Mouse (Mus musculus) forebrain, embryonic 13.5 days (tissue): Measurements from ENCODE around the gene Mical2. TPM values are rescaled to one million over a fixed set of nuclear protein-coding genes. Genes with fewer than 3 reads are reported as not detected.

ENCODE experiments used
- ATAC-seq: fragments of 200-750 bp; cut with Nextera tagmentation; 2 replicates; pipeline ENCODE4 v1.8.0; 2017
- H3K27ac ChIP-seq: fragments of 300-500 bp; sonication (generic); 2 replicates; pipeline ENCODE4 v1.5.1; 2015; ENCODE audit warnings: inconsistent platforms, mild to moderate bottlenecking, moderate library complexity
- H3K27me3 ChIP-seq: fragments of 300-500 bp; sonication (generic); 2 replicates; pipeline ENCODE4 v1.6.1; 2015; ENCODE audit warnings: mild to moderate bottlenecking, inconsistent platforms
- H3K36me3 ChIP-seq: fragments of 300-500 bp; sonication (generic); 2 replicates; pipeline ENCODE4 v1.6.1; 2015; ENCODE audit warnings: mild to moderate bottlenecking, inconsistent platforms; ENCODE audit not compliant: poor library complexity, severe bottlenecking
- H3K4me1 ChIP-seq: fragments of 300-500 bp; sonication (generic); 2 replicates; pipeline ENCODE4 v1.6.1; 2015; ENCODE audit warnings: inconsistent platforms
- H3K4me2 ChIP-seq: fragments of 300-500 bp; sonication (generic); 2 replicates; pipeline ENCODE4 v1.6.1; 2015; ENCODE audit warnings: inconsistent platforms, mild to moderate bottlenecking, moderate library complexity
- H3K4me3 ChIP-seq: fragments of 300-500 bp; sonication (generic); 2 replicates; pipeline ENCODE4 v1.5.1; 2015; ENCODE audit warnings: mild to moderate bottlenecking, inconsistent platforms
- H3K9ac ChIP-seq: fragments of 300-500 bp; sonication (generic); 2 replicates; pipeline ENCODE4 v1.6.1; 2015; ENCODE audit warnings: mild to moderate bottlenecking, inconsistent platforms
- H3K9me3 ChIP-seq: fragments of 300-500 bp; sonication (generic); replicated peaks from 2 replicates; pipeline ENCODE4 v1.6.1; 2016; ENCODE audit warnings: inconsistent platforms
- WGBS: fragments of 180-500 bp; shearing (Covaris S2); methylation state at CpG from one replicate; pipeline ENCODE4 v1.1.7; 2015; 5-methylcytosine and 5-hydroxymethylcytosine counted together
- polyA plus RNA-seq: library from polyadenylated mRNA; unstranded; fragments of >200 nt; fragmentation: Nextera tagmentation; extraction: Ambion mirVana; gene quantifications from 2 replicates; pipeline ENCODE4 v1.2.1, GENCODE M21; 2015

The Mical2 gene
- polyA plus RNA-seq, 1 experiment from 2014 or later, result 1.1 TPM

- Histone ChIP-seq H3K4me2 (no peak overlapping the region), H3K4me3 (no peak overlapping the region), H3K27ac (no peak overlapping the region), H3K4me1 (peaks cover 22% of the 10 kb centered on the region), H3K36me3 (peaks cover 5% of the 10 kb centered on the region; the same call in 1 of the 2 replicates), H3K27me3 (no peaks in the 10 kb centered on the region; the same call in 1 of the 2 replicates), H3K9ac (no peak overlapping the region), H3K9me3 (0 out of 2 replicates have a peak, but pooled peaks cover 6% of the 10 kb centered on the region)
- 91% methylated on average over 3 of the region's 3 CpGs for WGBS
- ATAC-seq, result no peak
Observed at GRCm38 (mm10) chr7:112439846-112440245, 214.2 kb downstream of the Mical2 start.

GRCm38 (mm10) chr7:112444152-112444984 lies 218.7 kb downstream of the Mical2 start:
- H3K27ac ChIP-seq, result peak overlapping the region; percentile 31; the same call in 1 of the 2 replicates
- H3K4me1 ChIP-seq, result peaks cover 29% of the 10 kb centered on the region
- H3K4me2 ChIP-seq, result peak overlapping the region; percentile 22
- no peaks in the 10 kb centered on the region for H3K36me3 ChIP-seq
- peak; percentile 94 for ATAC-seq
- no peaks in the 10 kb centered on the region; the same call in 1 of the 2 replicates for H3K27me3 ChIP-seq
- 27% methylated on average over 12 of the region's 12 CpGs for WGBS
- no peaks in the 10 kb centered on the region for H3K9me3 ChIP-seq
- no peak overlapping the region for H3K9ac ChIP-seq
- no peak overlapping the region for H3K4me3 ChIP-seq

- H3K27ac ChIP-seq, result peak overlapping the region; percentile 31; the same call in 1 of the 2 replicates
- 41% methylated on average over 9 of the region's 9 CpGs for WGBS
- ATAC-seq, result peak; percentile 49
Observed at GRCm38 (mm10) chr7:112444985-112445367, 219.3 kb downstream of the Mical2 start.

GRCm38 (mm10) chr7:112446498-112446897 lies 220.8 kb downstream of the Mical2 start:
- WGBS, result 89% methylated on average over 4 of the region's 4 CpGs
- no peak for ATAC-seq
- H3K36me3 ChIP-seq, result no peaks in the 10 kb centered on the region
- H3K9ac ChIP-seq, result no peak overlapping the region
- H3K4me1 ChIP-seq, result peaks cover 26% of the 10 kb centered on the region
- H3K27me3 ChIP-seq, result no peaks in the 10 kb centered on the region; the same call in 1 of the 2 replicates
- H3K4me3 ChIP-seq, result no peak overlapping the region
- no peaks in the 10 kb centered on the region for H3K9me3 ChIP-seq
- no peak overlapping the region for H3K4me2 ChIP-seq
- H3K27ac ChIP-seq, result no peak overlapping the region

More at GRCm38 (mm10) chr7:112444985-112445367, 219.3 kb downstream of the Mical2 start:
- no peaks in the 10 kb centered on the region for H3K36me3 ChIP-seq
- H3K27me3 ChIP-seq, result no peaks in the 10 kb centered on the region; the same call in 1 of the 2 replicates
- peaks cover 29% of the 10 kb centered on the region for H3K4me1 ChIP-seq
- no peak overlapping the region for H3K4me3 ChIP-seq
- no peak overlapping the region for H3K9ac ChIP-seq
- no peaks in the 10 kb centered on the region for H3K9me3 ChIP-seq
- peak overlapping the region; percentile 22 for H3K4me2 ChIP-seq

GRCm38 (mm10) chr7:112449954-112450700 lies 224.5 kb downstream of the Mical2 start:
- no peaks in the 10 kb centered on the region for H3K9me3 ChIP-seq
- H3K4me3 ChIP-seq, result no peak overlapping the region
- no peak overlapping the region for H3K4me2 ChIP-seq
- ATAC-seq, result no peak
- H3K27ac ChIP-seq, result no peak overlapping the region
- no peaks in the 10 kb centered on the region for H3K36me3 ChIP-seq
- 87% methylated on average over 8 of the region's 8 CpGs for WGBS
- peaks cover 20% of the 10 kb centered on the region for H3K4me1 ChIP-seq
- H3K9ac ChIP-seq, result no peak overlapping the region
- H3K27me3 ChIP-seq, result 0 out of 2 replicates have a peak, but pooled peaks cover 4% of the 10 kb centered on the region

GRCm38 (mm10) chr7:112452471-112452870 lies 226.8 kb downstream of the Mical2 start:
- Histone ChIP-seq H3K4me3 (no peak overlapping the region), H3K4me1 (peaks cover 15% of the 10 kb centered on the region), H3K4me2 (no peak overlapping the region), H3K9me3 (no peaks in the 10 kb centered on the region), H3K36me3 (no peaks in the 10 kb centered on the region), H3K27ac (no peak overlapping the region), H3K27me3 (0 out of 2 replicates have a peak, but pooled peaks cover 4% of the 10 kb centered on the region), H3K9ac (no peak overlapping the region)
- 54% methylated on average over 5 of the region's 5 CpGs for WGBS
- ATAC-seq, result no peak

GRCm38 (mm10) chr7:112453805-112454214 lies 228.2 kb downstream of the Mical2 start:
- peaks cover 21% of the 10 kb centered on the region for H3K4me1 ChIP-seq
- H3K36me3 ChIP-seq, result no peaks in the 10 kb centered on the region
- H3K9ac ChIP-seq, result no peak overlapping the region; the same call in 1 of the 2 replicates
- no peak overlapping the region for H3K27ac ChIP-seq
- H3K4me2 ChIP-seq, result no peak overlapping the region
- 0 out of 2 replicates have a peak, but pooled peaks cover 4% of the 10 kb centered on the region for H3K27me3 ChIP-seq
- H3K4me3 ChIP-seq, result no peak overlapping the region
- no peak for ATAC-seq
- 13% methylated on average over 3 of the region's 3 CpGs for WGBS
- no peaks in the 10 kb centered on the region for H3K9me3 ChIP-seq

GRCm38 (mm10) chr7:112454380-112454779 lies 228.7 kb downstream of the Mical2 start:
- Histone ChIP-seq H3K4me2 (no peak overlapping the region), H3K36me3 (no peaks in the 10 kb centered on the region), H3K9ac (no peak overlapping the region; the same call in 1 of the 2 replicates), H3K9me3 (no peaks in the 10 kb centered on the region), H3K27me3 (0 out of 2 replicates have a peak, but pooled peaks cover 4% of the 10 kb centered on the region), H3K27ac (no peak overlapping the region), H3K4me3 (no peak overlapping the region), H3K4me1 (peaks cover 21% of the 10 kb centered on the region)
- WGBS, result 47% methylated on average over 6 of the region's 6 CpGs
- no peak for ATAC-seq

- no peaks in the 10 kb centered on the region for H3K9me3 ChIP-seq
- peaks cover 21% of the 10 kb centered on the region for H3K4me1 ChIP-seq
- no peak overlapping the region for H3K9ac ChIP-seq
- no peak overlapping the region for H3K27ac ChIP-seq
- H3K4me2 ChIP-seq, result no peak overlapping the region
- no peak for ATAC-seq
- H3K4me3 ChIP-seq, result no peak overlapping the region
- WGBS, result 94% methylated on average over 2 of the region's 2 CpGs
- H3K36me3 ChIP-seq, result no peaks in the 10 kb centered on the region
- H3K27me3 ChIP-seq, result 0 out of 2 replicates have a peak, but pooled peaks cover 4% of the 10 kb centered on the region
Observed at GRCm38 (mm10) chr7:112454951-112455350, 229.3 kb downstream of the Mical2 start.

GRCm38 (mm10) chr7:112455566-112456110 lies 230.0 kb downstream of the Mical2 start:
- Histone ChIP-seq H3K9me3 (no peaks in the 10 kb centered on the region), H3K9ac (no peak overlapping the region), H3K4me3 (no peak overlapping the region), H3K4me1 (peaks cover 23% of the 10 kb centered on the region), H3K4me2 (no peak overlapping the region), H3K27me3 (0 out of 2 replicates have a peak, but pooled peaks cover 4% of the 10 kb centered on the region), H3K36me3 (no peaks in the 10 kb centered on the region), H3K27ac (no peak overlapping the region)
- ATAC-seq, result no peak
- WGBS, result 95% methylated on average over 5 of the region's 5 CpGs

GRCm38 (mm10) chr7:112457373-112457772 lies 231.7 kb downstream of the Mical2 start:
- Histone ChIP-seq H3K4me3 (no peak overlapping the region), H3K27me3 (no peaks in the 10 kb centered on the region), H3K27ac (no peak overlapping the region), H3K4me1 (peaks cover 27% of the 10 kb centered on the region), H3K9me3 (no peaks in the 10 kb centered on the region), H3K4me2 (no peak overlapping the region), H3K9ac (no peak overlapping the region), H3K36me3 (no peaks in the 10 kb centered on the region)
- no peak for ATAC-seq
- 96% methylated on average over 4 of the region's 4 CpGs for WGBS
